Mouse (Mus musculus) liver, adult (tissue): ENCODE measurements at regions not wholly inside any gene's neighbourhood (a gene's known extent, or its start where the extent isn't known, plus 50 kb on each side); places are given as distances from the start of the nearest gene placed in this dataset.

Source experiments
- GATA4 ChIP-seq: IDR thresholded peaks from 2 replicates; pipeline ENCODE4 v1.6.1; 2014; ENCODE audit warnings: mild to moderate bottlenecking, low read length; ENCODE audit not compliant: insufficient replicate concordance

GRCm38 (mm10) chr8:17653786-17654185 is 1324.3 kb downstream of the Defb40 start:
- TF ChIP-seq GATA4 = no peak

GRCm38 (mm10) chr8:17647559-17647958 is 1330.5 kb downstream of the Defb40 start:
- TF ChIP-seq GATA4 = no peak

- TF ChIP-seq GATA4 = no peak
These were observed 1356.9 kb downstream of the Defb40 start for GRCm38 (mm10) chr8:17621109-17621508.

GRCm38 (mm10) chr8:17618846-17619245 is 1359.2 kb downstream of the Defb40 start:
- no peak for TF ChIP-seq GATA4

DNA sequence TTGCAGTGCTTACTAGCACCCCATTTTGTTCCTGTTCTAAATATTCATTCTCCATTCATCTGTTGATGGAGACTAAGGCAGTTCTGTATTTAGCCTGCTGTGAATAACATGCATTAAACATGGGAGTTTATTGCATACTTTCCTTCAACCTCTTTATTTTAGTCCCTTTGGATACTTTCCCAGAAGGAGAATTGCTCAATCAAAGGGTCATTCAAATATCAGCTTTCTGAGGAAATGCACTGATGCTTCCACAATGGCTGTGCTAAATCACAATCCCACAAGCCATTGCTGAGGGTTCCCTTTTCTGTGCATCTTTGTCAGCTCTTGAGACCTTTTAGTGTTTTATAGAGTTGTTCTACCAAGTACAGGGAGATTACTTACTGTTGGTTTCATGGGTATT is 1359.9 kb downstream of the Defb40 start:
- TF ChIP-seq GATA4 = no peak

DNA sequence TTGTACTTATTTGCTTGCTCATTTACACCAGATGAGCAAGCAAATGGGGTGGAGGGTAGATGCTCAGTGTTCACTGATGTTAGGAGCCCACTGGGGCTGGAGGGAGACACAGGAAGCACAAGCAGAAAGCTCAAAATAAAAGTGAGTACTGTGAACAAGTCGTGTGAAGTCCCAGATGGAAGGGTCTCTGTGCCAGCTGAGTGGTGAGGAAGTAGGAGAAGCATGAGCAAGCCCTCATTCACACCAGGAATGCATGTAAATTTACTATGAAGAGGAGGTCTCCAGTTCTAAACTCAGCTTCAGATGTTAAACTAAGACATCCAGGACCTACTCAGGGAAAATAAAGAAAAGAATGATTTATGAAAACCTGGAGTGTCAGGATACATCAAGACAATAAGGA is 1375.2 kb downstream of the Defb40 start:
- no peak for TF ChIP-seq GATA4

- TF ChIP-seq GATA4 = no peak
These were observed 1379.3 kb downstream of the Defb40 start for GRCm38 (mm10) chr8:17598736-17599135.

- TF ChIP-seq GATA4 = no peak
These were observed 1381.5 kb downstream of the Defb40 start for GRCm38 (mm10) chr8:17596559-17596958.

DNA sequence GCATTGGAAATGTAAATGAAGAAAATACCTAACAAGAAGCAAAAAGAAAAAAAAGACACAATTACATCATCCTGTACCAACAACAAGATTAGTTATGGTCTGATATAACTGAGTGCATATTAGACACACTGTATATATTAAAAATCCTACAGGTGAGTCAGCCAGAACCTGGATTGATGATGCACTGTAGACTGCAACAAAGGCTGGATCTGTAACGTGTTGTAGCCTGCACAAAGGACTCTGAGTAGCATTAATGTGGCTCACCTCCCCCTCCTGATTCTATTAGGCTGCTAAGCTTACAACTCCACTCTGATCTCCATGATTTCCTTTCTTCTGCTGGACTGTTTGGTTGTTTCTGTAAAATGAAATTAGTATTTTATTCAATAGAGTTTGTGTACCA is 1383.4 kb downstream of the Defb40 start:
- no peak for TF ChIP-seq GATA4

DNA sequence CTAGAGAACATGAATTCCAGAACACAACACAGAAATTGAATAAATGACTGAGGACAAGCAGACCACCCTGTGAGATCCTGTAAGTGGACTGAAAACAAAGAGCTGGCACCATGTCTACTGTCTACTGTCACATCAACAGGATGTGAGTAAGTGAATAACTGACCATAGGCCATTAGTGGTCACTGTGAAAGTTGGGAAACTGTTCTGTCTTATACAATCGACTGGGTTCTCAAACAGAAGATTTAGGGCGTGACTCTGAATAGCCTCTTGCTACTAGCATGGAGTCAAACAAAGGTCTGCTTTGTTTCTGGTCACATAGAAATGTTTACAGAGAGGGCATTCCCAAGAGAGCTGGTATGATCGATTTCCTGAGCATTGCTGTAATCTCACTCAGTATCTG is 1387.9 kb downstream of the Defb40 start:
- TF ChIP-seq GATA4 = no peak

- TF ChIP-seq GATA4 = no peak
These were observed 1389.9 kb downstream of the Defb40 start for GRCm38 (mm10) chr8:17588189-17588588.

GRCm38 (mm10) chr8:17587261-17587861 is 1390.7 kb downstream of the Defb40 start:
- TF ChIP-seq GATA4 = no peak
